Mouse (Mus musculus) CH12.LX (cell line): ENCODE measurements at regions not wholly inside any gene's neighbourhood (a gene's known extent, or its start where the extent isn't known, plus 50 kb on each side); places are given as distances from the start of the nearest gene placed in this dataset.

Experiments
- CHD1 ChIP-seq: IDR thresholded peaks from 2 replicates; pipeline ENCODE4 v1.6.1; 2012; ENCODE audit warnings: low read depth, low read length, improper control_type of control experiment, inconsistent platforms
- CTCF ChIP-seq, 2 experiments: IDR thresholded peaks in 1 of 2; conservative IDR thresholded peaks in 1 of 2; 2 replicates each; pipeline ENCODE4 v1.5.1; 2011 to 2012; ENCODE audit warnings: low read depth in 2 of 2, low read length in 2 of 2, improper control_type of control experiment in 1 of 2, inconsistent platforms in 1 of 2, mild to moderate bottlenecking in 1 of 2, moderate library complexity in 1 of 2
- JUN ChIP-seq: IDR thresholded peaks from 2 replicates; pipeline ENCODE4 v1.6.1; 2011; ENCODE audit warnings: low read depth, mild to moderate bottlenecking, low read length, improper control_type of control experiment, moderate library complexity; ENCODE audit not compliant: insufficient read depth
- MAX ChIP-seq: IDR thresholded peaks from 2 replicates; pipeline ENCODE4 v1.6.1; 2011; ENCODE audit warnings: low read length, improper control_type of control experiment
- MYC ChIP-seq: IDR thresholded peaks from 2 replicates; pipeline ENCODE4 v1.6.1; 2011; ENCODE audit warnings: low read depth, mild to moderate bottlenecking, improper control_type of control experiment, low read length
- NRF1 ChIP-seq: IDR thresholded peaks from 2 replicates; pipeline ENCODE4 v1.6.1; 2014; ENCODE audit warnings: low read depth, mild to moderate bottlenecking, inconsistent platforms, low read length, improper control_type of control experiment, moderate library complexity
- POLR2A ChIP-seq: IDR thresholded peaks from 2 replicates; pipeline ENCODE4 v1.6.1; 2011; ENCODE audit warnings: low read depth, mild to moderate bottlenecking, improper control_type of control experiment, low read length

DNA sequence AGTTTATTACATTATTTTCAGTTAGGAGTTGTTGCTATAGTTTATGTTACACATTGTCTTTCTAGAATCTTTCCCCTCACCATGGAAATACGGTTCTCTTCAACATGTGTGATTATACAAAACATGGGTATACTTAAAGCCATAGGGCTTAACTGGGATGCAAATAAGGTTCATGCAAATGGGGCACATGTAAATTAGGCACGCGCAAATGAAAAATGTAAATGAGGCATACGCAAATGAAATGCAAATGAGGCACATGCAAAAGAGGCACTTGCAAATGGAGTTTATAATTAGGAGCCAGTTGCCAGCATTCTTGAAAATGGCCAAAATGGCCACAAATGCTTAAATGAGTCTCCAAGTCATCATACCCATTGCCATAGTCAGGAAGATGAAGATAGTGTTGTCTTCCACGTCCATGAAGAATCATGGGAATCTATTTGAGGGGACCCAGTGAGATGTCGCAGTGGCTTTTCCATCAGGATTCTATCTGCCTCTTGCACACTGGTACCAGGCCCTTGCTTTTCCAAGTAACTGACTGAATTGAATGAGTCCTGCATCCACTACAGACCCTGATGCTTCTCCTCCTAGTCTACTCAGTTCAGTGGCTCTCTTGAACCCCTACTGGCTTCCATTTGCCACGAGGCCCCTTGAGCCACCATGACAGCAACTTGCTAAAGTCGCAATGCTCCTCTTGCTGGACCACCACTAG is 65.4 kb upstream of the Rbm19 start:
- TF ChIP-seq JUN = no peak
- no peak for TF ChIP-seq CTCF (conservative IDR thresholded peaks at IDR 0.05 in 1 of 2, IDR thresholded peaks at IDR 0.05 in 1 of 2; ENCODE audit: low read depth in 2 of 2, low read length in 2 of 2)
- no peak for TF ChIP-seq MYC
- TF ChIP-seq CHD1 = no peak
- no peak for TF ChIP-seq NRF1
- TF ChIP-seq POLR2A = no peak
- no peak for TF ChIP-seq MAX
